Mouse (Mus musculus) gastrocnemius, postnatal 10 days (tissue): Measurements from ENCODE around the gene Hmgcr. TPM values are rescaled to one million over a fixed set of nuclear protein-coding genes. Genes with fewer than 3 reads are reported as not detected.

Source experiments
- DNase-seq: peaks from one replicate; pipeline ENCODE4 v3.0.0; 2021; ENCODE audit warnings: mixed read lengths
- long read RNA-seq, 2 experiments: library from polyadenylated mRNA; stranded (forward); transcript quantifications; one replicate each; pipeline ENCODE4 v2.0.0; 2021
- total RNA-seq, 2 experiments: library from RNA; stranded (reverse); gene quantifications; 2 replicates each; pipeline ENCODE4 v1.2.3; 2021

Hmgcr gene
- 10 to 100 TPM; 19.4 to 20.1 TPM for total RNA-seq
- long read RNA-seq, experiment 1, full-length matches to known transcripts = 28 of 30 reads
- long read RNA-seq, experiment 1, partial matches to known transcripts = 2 of 30 reads
- long read RNA-seq, experiment 1, other reads (novel, unspliced or antisense) = 0 of 30 reads
- long read RNA-seq, experiment 2, full-length matches to known transcripts = 18 of 23 reads
- long read RNA-seq, experiment 2, partial matches to known transcripts = 2 of 23 reads
- long read RNA-seq, experiment 2, other reads (novel, unspliced or antisense) = 3 of 23 reads

DNA sequence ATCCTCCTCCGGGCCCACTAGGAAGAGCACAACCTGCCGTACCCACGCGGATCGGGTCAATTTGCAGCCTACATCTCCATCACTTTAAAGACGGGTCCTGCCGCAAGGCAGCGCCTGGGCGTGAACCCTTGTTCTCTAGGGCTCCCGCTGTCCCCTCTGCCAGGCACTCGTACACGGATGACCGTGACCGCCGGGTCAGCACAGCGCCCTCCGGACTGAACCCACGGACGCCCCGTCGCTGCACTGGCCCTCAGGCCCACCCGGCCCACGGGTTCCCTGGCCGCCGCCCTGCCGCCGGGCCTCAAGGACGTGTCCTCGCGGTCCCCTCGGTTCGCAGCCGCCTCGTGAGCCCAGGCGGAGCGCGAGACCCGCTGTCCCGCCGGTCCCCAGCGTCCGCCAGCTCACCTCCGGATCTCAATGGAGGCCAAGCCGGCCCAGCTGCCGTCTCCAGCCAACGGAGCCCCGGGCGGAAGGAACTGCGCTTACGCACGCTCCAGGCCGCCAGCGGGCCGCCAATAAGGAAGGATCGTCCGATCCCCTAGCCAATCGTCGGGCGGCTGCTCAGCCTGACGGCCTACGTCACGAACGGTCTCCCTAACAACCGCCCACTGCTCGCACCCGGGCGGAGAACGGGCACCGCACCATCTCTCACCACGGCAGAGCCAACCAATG, at the start of gene Hmgcr:
TSS of gene Hmgcr (minus strand) at position 531 of the 672 bp plus-strand sequence.
- peak; percentile 95 for DNase-seq

DNA sequence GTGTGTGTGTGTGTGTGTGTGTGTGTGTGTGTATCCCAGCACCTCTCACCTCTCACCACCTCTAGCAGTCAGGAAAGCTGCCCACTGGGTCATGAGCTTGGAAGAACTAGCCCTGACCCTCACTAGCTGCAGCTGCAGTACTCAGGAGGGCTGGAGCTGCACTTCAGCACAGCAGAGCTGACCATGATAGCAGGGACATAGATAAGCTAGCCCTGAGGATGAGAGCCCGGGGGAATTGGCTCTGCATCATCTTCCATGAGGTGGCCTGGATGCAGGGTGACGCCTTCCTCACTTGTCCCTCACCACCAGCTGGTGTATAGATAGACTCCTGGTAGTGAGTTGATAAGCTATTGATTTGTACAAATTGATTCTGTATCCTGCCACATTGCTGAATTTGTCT, 49.3 kb upstream of the Hmgcr start:
- no peak for DNase-seq

DNA sequence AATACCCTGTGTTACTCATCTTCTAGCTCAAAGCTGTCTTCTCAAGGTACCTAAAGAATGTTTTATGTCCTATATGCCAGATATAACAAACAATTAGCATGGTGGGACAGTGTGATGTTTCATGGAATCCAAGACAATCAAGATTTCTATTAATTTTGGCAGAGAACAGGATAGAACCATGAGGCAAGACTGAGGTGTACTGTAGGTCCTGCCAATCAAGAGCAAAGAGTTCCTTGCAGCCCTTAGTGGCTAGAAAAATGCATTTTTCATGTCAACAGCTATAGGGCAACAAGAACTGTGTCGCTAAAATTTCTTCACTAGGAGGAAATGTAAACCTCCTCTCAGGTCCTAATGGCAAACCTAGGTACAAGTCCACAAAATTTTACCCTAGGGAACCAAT, 47.1 kb upstream of the Hmgcr start:
- no peak for DNase-seq

DNA sequence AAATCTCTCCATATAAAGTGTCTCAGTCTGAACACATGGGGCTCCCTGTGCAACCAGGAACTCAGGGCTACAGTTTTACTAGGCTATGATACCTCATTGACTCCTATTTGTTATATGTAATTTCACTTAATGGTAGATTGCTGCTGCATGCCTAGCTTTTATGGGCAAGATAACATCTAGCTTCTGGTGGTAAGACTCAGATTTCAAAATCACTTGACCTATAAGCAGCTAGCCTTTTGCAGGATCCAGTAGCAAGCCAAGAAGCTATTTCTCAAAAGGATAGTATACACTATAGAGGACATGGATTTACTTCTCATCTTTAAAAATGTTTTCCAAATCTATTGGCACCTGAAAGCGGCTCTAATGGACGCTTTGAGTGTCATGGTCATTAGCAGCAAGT, 45.6 kb upstream of the Hmgcr start:
- DNase-seq = no peak

DNA sequence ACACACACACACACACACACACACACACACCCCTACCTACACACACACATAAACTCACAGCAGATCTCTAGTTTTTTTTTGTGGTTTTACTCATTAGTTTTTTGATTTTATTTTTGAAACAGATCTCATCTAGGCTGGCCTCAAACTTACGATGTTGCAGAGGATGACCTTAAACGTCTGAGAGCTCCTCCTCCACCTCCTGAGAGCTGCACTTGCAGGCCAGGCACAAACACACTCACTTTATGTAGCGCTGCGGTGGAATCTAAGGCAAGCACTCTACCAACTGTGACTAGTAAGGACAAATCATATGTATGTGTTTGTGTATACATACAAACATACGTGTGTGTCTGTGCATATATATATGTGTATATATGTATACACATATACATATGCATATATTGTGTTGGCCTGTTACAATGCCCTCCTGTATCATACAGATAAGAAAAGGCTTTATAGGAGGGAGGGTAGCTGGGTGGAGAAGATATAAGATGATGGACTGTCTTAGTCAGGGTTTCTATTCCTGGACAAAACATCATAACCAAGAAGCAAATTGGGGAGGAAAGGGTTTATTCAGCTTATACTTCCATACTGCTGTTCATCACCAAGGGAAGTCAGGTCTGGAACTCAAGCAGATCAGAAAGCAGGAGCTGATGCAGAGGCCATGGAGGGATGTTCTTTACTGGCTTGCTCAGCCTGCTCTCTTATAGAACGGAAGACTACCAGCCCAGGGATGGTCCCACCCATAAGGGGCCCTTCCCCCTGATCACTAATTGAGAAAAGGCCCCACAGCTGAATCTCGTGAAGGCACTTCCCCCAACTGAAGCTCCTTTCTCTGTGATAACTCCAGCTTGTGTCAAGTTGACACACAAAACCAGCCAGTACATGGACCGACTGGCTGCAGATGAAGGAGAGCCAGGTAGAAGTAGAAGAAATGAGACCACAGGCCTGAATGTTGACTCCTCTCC, 38.8 kb upstream of the Hmgcr start:
- DNase-seq = no peak

DNA sequence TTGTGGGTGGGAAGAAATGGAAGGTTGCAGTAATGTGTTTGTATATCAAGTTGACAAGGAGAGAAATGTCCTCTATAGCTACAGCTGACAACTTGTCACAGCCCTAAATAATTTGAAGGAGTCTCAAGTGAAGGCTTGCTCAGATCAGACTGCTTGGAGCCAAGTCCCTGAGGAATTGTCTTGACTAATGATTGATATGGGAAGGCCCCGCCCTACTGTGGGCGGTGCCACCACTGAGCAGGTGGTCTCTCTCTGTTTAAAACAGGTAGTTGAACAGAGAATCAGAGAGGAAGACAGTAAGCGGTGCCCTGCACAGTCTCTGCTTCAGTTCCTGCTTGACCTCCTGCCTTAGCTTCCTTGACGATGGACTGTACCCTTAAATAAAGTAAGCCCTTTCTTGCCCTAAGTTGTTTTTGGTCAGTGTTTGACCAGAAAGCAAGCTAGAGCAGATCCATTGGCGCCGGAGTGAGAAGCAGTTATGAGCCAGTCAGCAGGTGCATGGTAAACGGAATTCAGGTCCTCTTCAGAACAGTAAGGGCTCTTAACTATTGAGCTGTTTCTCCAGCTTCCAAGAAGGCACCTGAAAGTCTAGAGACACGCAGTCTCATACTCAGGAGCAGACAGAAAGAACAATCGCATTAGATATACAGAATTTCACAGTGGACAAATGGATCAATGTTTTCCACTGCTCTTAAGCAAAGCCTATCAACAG, 32.0 kb upstream of the Hmgcr start:
- no peak for DNase-seq

DNA sequence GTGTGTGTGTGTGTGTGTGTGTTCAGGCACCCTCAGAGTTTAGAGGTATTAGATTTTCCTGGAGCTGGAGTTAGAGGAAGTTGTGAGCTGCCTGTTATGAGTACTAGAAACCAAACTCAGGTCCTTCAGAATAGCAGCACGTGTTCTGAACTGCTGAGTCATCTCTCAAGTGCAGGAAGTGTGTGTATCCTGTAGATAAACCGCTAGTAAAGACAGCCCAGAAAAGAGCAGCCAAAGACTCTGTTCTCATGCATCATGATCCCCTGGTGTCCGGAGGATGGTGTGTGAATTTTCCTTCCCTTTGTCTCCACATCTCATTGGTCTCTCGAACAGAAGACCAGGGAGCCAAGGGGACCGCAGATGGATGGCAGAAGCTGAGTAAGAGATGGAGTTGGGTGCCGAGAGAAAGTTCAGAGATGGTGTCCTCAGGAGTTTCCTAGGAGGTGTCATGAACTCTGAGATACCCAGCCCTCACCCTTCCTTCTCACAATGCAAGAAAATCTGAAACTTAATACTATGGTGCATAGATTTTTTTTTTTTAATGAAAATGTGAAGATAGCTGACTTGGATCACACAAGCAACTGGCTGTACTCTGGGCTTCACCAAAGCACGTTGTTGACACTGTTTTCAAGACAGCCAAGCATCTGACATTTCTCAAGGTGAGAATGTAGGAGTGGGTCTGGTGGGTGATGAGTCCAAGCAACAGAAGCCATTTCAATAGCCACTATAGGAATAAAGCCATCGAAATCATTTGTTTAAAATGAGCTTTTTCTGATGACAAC, 27.3 kb upstream of the Hmgcr start:
- no peak for DNase-seq

DNA sequence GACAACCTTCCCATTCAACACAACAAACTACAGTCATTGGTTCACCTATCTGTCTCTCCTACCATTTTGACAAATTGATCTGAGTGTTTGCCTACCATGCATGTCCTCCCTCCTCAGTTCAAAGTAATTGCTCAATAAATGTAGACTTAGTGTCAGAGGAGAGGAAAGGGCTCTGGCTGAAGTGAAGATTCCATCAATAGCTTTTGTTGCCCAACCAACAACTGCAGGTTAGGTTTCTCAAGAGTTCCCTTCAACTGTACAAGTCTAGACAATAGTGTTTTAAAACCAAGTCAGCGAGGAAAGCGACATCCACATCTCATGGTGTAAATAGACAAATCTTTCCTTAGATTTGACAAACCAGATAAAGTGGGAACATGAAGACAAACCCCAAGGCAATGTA, 24.7 kb upstream of the Hmgcr start:
- DNase-seq = no peak

DNA sequence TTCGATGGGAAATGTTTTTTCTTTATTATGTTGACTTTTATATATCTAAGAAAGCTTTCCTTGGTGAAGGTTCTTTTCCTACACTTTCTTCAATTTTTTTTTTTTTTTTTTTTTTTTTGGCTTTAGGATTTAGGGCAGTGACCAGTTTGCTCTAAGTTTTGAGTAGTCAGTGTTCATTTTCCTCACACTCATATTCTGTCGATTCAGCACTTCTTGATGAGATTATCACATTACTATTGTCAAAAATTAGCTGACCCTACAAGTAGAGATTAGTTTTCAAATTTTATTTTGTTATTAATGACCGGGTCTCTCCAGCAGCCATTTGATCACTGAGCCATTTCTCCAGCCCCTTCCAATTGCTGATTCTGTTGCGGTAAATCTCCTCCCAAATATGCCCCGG, 19.2 kb upstream of the Hmgcr start:
- no peak for DNase-seq

DNA sequence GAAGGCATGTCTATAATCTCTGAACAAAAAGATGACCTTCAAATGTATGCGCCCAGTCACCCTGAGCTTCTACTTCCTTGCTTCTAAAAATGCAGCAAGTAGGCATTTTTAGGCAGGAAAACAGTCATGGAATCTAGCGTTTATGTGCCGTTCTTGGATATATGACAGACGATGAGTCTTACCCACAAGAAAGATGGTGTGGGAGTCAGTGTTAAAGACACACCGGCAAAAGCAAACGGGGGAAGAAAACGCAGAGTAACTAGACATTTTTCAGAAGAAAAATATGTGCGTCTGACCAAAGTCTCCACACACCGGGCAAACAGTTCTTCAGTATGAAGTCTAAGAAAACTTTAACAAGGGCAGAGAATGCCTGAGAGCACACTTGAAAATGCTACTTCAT, 16.5 kb upstream of the Hmgcr start:
- DNase-seq = no peak

DNA sequence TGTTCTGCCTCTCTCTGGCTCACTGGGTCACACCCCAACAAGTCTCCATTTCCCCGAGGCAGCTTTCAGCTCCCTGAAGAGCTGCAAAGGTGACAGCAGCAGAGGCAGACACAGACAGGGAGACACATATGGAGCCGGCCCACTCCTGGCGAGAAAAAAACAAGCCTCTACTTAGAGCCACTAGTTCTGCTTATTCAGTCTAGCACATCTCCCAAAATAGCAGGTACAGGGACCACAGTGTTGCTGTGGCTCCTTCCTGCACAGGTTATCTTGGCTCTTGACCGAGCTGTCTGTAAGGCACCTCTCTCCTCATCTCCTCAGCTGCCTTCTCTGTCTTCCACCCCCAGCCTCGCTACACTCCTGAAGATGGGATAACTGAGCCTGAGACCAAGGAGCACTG, 14.0 kb upstream of the Hmgcr start:
- DNase-seq = no peak

DNA sequence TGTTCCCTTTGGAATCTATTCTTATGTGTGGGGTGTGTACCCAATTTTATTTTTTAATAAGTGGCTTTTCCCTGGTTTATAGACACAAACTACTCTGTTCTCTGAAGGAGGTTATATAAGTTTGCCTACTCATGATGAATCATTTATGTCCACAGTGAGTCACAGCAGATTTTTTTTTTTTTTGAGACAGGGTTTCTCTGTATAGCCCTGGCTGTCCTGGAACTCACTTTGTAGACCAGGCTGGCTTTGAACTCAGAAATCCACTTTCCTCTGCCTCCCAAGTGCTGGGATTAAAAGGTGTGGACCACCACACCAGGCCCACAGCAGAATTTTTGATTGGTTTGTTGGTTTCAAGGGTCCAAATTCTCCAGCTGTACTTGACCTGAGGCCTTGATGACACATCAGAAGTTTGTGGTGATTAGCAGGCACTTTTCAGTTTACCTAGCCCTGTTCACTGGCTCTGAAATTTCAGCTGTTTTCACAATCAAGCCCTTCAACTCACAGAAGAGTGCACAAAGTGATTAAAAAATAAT, 10.4 kb upstream of the Hmgcr start:
- no peak for DNase-seq

DNA sequence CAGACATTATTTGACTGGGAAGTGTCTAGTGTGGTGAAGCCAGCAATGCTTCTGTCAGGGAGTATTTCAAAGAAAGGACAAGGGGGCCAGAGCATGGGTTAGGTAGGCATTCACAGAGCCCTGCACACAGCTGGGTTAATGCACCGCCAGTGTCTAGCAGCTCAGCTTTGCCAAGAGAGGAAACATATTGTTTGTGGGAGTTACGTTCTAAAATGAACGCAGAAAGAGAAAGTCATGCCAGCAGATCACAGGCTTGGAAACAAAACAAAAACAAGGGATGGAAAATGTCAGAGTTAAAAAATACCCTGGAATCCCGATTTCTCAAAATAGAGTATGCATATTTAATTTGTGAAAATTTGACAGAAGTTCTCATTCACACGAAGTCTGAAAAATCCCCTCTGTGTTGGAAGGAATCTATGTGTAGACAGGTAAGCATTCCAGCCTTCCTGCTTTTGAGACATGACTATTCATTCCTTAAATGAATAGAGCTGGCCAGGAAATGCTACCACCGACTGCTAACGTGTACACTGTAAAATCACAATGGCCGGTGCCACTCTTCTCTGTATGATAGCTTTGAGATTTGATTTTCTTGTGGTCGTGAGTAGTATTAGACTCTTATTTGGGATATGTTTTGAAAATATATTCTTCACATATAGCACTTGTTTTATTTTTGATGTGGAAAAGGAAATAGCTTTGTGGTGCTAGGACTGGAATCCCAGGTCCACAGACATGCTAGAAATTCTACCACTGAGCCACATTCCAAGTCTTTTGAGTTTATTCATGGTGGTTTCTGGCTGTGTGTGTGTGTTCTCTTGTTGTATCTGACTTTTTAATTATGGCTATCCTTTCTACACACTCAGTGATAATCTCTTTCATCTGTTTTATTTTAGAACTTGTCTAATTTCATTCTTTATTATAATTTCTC, 9.7 kb upstream of the Hmgcr start:
- no peak for DNase-seq

DNA sequence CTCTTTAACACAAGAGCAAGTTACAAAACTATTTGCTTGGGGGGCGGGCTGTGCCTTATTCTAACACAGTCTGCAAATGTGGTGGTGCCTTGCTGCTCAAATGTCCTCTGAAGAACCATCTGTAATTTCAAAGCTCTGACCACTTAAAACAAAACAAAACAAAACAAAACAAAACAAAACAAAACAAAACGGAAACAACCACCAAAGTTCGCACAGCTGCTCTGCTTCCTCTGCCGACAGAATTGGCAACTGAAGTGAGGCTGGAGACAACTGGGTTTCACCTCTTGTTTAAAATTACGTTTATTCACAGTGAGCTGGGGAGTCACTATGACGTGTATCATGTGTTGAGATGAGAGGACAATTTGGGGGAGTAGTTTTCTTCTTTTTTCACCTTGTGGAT, 7.9 kb upstream of the Hmgcr start:
- no peak for DNase-seq

DNA sequence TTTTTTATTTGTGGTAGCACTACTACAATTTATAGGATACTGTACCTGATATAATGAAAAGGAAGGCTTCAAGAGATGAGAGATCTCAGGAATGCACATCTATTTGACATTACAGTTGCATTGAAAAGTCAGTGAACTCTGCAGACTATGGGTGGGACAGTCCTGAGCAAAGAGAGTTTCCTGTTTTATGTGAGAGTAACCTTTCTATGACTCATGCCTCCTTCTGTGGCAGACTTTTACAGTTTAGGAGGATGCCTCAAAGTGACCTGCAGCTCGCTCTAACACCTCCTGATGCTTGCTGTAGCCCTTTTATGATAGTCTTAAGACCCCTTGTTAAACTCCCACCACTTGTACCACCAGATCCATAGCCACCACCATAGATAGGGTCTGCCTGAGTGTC, 6.3 kb upstream of the Hmgcr start:
- no peak for DNase-seq

DNA sequence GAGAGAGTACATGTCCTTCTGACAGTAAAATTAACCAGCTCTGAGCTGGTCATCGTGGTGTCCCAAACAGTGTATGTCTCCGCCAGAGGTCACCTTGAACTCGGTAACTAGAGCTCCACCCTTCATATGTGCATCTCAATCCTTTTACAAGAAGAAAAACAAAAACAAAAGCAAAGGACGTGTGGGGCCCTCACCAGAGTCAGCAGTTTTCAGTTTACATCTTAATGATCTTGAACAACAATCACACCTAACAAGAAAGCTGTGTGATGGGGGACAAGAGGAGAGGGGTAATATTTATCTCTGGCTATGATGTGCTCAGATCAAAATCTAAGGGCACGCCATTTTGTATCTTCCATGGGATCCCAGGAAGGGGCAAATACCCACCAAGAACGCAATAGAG, 5.0 kb upstream of the Hmgcr start:
- DNase-seq = no peak

DNA sequence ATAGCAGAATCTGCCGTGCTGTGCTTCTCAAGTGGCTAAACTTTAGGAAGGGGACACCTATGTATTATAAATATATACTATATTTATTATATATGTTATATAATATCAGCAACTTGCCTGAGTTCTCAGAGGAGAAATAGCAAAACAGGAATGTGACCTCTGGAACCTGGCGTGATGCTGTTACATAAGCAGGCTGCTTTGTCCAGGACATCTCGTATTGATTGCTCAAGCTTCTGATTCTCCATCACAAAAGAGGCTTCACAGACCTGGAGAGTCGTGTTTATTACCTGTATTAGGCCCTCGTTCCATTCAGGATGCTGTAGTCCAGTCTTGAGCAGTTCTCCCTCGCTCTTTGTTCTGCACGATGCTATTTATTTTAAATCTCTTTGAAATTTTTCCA, 3.1 kb upstream of the Hmgcr start:
- no peak for DNase-seq

DNA sequence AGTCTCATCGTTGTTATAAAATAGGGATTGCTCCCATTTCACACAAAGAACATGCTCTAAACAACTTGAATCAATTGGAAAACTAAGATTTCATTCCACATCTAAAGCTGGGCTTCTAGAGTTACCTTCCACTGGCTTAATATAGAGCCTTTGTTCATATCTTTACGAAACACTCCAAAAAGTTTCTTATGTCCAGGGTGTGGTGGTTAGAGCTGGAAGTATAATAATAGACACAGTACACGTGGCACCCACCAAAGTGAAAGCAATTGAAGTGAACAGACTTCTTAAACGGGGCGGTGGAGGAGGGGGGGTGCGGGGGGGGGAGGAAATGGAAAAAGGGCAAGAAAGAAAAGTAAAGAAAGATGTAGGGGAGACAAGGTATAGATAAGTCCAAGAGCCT, 1.5 kb upstream of the Hmgcr start:
- no peak for DNase-seq

DNA sequence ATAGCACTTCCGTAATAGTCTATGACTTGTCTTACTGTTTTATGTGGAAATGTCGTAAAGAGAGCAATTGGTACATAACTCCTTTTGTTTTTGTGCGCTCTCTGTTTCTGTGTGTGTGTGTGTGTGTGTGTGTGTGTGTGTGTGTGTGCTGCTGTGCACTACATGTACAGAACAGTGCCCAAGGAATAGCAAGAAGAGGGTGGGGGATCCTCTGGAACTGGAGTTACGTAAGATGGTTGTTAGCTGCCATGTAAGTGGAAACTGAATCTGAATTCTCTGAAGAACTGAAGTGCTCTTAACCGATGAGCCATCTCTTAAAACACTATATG, 1.1 kb upstream of the Hmgcr start:
- no peak for DNase-seq
